Mouse (Mus musculus): Measurements from ENCODE around the gene D5Ertd577e. TPM values are rescaled to one million over a fixed set of nuclear protein-coding genes. Genes with fewer than 3 reads are reported as not detected.

The D5Ertd577e gene
- polyA plus RNA-seq (2012; rRNA removed): not detected in 2 replicates

DNA sequence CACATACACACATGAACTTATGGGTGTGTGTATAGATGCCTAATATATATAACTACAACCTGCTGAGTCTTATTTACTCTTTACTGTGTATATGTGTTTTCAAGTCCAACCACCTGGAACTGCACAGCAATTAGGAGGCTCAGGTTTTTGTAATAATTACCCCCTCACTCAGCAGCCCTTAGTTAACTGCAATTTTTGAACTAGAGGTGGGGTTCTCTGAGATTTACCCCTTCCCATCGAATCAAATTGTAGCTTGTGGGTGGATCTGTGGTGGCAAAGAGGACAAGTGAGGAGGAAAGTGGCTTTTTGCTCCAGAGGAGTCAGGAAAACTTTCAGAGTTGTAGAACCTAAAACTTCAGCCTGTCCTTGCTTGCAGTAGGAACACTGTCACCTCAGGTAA is at the start of gene D5Ertd577e:
Gene D5Ertd577e, plus strand, starts transcription at position 301 of the 400 bp plus-strand sequence.

GRCm38 (mm10) chr5:95510458-95510857 is 53.9 kb downstream of the D5Ertd577e start, which contains the start of gene Gm3286:
Gene Gm3286, plus strand, starts transcription at chr5:95510758.

Other genes starting within 250 kb of the D5Ertd577e start
- gene Gm10424, start 184.0 kb upstream of the D5Ertd577e start, polyA plus RNA-seq (2012; rRNA removed): not detected in 2 replicates
- not detected in 2 replicates for gene Gm3259, start 150.9 kb upstream of the D5Ertd577e start, polyA plus RNA-seq (2012; rRNA removed)
- not detected in 2 replicates for gene Gm3286, start 54.0 kb downstream of the D5Ertd577e start, polyA plus RNA-seq (2012; rRNA removed)
- not detected in 2 replicates for gene Gm7971, start 138.1 kb downstream of the D5Ertd577e start, polyA plus RNA-seq (2012; rRNA removed)

Measured in central nervous system, embryonic 18 days (tissue).